Mouse (Mus musculus): ENCODE measurements around the gene Slc16a10.

DNA sequence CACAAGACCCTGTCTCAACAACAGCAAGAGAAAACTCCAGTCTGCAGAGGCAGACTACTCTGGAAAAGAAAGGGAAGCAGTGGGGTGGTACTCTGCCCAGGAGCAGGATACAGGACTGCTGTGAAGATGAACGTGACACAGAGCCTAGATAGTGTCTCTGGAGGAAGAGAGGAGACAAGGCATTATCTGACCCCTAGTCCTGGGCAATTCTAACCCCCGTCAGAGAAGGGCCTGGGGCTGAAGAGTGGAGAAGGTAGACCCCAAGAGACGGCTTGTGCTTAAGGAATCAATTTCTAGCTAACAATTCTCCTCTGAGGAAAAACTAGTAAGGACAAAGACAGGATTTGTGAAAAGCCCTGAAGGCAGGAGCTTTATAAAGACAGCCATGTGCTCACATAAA, 76.7 kb downstream of the Slc16a10 start:
- no peak for TF ChIP-seq CTCF (IDR thresholded peaks at IDR 0.05; ENCODE audit: extremely low read depth, insufficient read length, insufficient replicate concordance, low read depth, low read length)
- no peak for TF ChIP-seq POLR2A (IDR thresholded peaks at IDR 0.05; ENCODE audit: low read depth, low read length)

Data from small intestine, adult 2 months (tissue).